Mouse (Mus musculus) adrenal gland, postnatal 10 days (tissue): ENCODE results near the gene Arhgef2. TPM values are rescaled to one million over a fixed set of nuclear protein-coding genes. Genes with fewer than 3 reads are reported as not detected.
A peak's percentile ranks its signal among the peaks of the same experiment; 100 is the strongest.
"Not testable (repeated sequence)": the region's sequence is repeated elsewhere in the genome, so short reads cannot be mapped to it uniquely, and the experiment has no call there.

ENCODE experiments used
- DNase-seq: peaks from one replicate; pipeline ENCODE4 v3.0.0; 2021; ENCODE audit warnings: mixed read lengths
- total RNA-seq, 2 experiments: library from RNA; stranded (reverse); gene quantifications; 2 replicates each; pipeline ENCODE4 v1.2.3; 2021

Gene Arhgef2
- total RNA-seq, 2 experiments from 2014 or later = 51.4 to 71.5 TPM

DNA sequence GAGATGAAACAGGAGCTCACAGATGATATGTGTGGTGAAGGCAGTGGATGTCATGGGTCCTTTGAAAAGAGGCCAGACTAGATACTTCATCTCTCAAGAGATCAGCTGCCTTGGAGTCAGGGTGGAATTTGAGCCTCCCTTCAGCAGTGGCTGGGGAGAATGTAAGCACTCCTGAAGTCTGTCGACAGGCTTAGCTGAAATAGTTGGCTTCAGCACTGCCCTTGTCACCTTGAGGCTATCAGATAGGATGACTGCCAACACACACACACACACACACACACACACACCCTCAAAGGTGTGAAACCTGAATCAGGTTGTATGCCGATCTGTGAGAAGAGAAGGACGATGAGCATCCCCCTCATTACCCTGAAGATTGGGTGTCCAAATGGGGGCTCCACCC is 14.7 kb upstream of the Arhgef2 start:
- no peak for DNase-seq

DNA sequence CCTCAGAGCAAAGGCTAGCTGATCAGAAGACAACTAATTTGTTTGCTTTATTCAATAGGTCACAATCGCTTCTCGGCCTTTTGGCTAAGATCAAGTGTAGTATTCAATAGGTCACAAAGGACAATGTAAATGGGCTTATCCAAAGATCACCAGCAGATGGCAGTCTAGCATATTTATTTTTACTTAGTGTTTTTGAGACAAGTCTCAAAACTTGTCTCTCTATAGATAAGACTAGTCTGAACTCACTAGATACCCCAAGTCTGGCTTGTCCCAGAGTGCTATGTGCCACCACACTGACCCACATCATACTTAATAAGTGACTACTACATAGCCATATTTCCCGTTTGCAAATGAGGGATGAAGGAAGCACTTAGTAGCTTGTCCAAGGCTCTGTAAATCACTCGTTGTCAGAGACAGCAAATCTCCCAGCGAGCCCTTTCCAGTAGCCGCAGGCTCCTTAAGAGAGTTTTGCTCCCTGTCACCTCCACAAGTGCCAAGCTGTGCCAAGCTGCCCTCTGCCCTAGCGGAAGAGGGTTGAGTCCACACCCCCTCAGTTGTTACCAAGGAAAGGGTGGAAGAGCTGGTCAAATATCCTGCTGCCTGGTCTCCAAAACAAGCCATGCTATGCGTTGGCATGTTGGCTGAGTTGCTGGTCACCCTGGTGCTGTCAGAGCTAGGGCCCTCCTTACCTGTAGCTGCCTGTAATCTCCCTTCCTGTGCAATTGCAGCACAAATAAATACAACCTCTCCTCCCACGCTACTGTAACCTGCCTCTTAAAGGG is 13.6 kb upstream of the Arhgef2 start:
- peak; percentile 53 for DNase-seq

DNA sequence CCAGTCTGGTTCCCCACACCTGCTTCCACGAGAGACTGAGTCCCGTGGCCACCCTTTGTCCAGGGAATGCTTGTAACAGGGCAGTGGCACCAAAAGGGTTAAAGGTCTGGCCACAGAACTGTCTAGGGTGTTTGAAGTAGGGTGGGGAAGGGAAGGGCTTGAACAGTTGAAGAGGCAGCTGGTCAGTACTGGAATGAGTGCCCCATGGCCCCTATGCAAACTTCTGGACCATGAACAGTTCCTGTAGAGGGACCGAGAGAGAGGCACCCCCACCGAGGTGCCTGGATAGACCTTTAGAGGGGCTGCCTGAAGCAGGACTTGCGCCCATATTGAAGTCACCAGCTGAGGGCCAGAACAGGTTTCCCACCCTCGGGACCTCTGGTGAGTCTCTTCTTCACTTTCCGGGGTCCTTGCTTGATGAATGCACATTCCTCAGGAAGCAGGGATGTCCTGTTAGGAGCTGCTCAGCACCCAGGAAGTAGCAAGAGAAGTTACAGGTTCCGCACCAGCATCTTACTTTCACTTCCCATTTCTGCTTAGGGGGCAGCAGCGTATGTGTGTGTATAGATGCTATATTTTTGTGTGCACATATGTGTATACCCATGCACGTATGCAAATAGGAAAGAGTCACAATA is 12.7 kb upstream of the Arhgef2 start:
- no peak for DNase-seq

DNA sequence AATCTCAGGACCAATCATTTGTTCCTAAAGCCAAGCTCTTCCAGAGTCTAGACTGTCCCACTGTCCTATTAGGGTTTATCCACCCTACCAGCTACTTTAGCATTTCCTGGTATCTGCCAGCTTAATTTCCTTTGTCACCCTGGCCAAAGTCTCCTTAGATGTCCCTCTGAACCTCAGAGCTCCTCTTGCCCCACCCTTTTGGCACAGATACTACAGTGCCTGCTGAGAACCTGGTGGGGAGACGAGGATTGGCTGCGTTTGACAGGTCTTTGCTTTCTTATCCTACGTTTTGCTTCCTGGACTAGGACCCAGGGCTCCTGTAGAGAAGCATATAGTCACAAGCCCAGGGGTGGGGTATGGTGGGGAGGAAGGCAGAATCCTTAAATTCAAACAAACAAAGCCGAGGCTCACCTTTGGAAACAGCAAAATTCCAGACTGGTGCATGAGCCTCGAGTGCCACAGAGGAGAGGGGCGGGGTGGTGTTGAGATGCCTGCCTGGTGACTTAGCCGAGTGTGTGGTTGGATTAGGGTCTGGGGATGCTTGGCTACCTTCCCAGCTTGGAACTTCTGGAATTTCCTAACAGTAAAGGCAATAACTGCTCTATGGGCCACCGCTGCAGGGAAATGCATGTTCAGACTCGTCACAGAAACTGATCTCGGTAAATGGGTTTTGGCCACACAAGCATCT is 11.7 kb upstream of the Arhgef2 start:
- DNase-seq = no peak

DNA sequence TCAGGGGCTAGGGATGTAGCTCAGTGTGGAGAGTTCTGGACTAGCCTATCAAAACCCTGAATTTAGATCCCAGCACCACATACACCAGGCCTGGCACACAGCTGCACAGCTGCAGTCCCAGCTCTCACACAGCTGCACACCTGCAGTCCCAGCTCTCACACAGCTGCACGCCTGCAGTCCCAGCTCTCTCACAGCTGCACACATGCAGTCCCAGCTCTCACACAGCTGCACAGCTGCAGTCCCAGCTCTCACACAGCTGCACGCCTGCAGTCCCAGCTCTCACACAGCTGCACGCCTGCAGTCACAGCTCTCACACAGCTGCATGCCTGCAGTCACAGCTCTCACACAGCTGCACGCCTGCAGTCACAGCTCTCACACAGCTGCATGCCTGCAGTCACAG is 9.2 kb upstream of the Arhgef2 start:
- DNase-seq = not testable (repeated sequence)

DNA sequence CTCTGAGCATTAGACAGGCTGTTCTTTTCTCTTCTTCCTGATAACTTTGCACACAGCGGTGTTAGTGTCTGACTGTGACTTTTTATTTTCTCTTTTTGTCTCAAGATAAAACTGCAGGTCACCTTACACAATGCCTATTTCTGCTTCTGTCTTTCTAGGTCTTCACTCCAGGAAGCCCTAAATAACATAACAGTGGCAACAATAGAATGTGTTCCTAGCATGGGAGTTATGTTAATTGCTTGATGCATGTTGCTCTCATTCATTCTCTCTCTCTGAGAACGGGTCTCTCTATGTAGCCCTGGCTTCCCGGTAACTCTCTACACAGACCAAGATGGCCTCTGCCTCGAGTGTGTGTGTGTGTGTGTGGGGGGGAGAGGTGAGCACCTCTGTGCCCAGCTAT is 3.3 kb upstream of the Arhgef2 start:
- no peak for DNase-seq

DNA sequence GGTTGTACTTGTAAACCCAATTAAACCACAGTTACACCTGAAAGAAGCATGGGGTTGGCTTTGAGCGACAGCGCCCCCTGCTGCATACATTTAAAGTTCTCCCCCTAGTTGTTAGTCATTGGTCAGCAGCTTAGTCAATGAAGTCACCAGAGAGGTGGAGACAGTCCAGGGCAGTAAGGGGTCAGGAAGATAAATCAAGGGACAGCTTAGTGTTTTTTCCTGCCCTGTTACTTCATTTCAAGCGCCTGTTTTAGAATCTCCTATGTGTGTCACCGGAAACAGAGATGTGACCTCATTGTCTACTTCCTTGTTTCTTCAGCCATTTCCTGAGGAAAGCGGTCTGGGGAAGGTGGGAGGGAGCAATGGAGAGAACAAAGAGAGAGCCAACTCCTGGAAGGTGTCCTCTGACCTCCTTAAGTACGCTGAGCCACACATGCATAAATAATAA is 2.0 kb upstream of the Arhgef2 start:
- peak; percentile 88 for DNase-seq

DNA sequence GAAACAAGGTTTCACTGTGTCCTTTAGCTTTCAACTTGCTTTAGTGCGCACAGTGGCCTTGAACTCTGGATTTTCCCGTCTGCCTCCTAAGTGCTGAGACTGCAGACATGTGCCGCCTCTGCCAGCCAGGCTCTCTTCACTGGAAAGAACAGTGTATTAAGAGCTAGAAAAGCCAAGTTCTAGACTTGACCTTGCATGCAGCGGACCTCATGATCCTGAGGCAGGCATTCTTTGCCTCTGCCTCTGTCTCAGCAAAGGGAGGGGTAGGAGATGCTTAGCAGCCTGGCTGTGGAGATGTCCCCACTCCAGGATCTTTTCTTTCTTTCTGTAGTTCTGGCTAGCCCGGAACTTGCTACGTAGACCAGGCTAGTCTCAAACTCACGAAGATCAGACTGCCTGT is 903 bp upstream of the Arhgef2 start:
- no peak for DNase-seq

DNA sequence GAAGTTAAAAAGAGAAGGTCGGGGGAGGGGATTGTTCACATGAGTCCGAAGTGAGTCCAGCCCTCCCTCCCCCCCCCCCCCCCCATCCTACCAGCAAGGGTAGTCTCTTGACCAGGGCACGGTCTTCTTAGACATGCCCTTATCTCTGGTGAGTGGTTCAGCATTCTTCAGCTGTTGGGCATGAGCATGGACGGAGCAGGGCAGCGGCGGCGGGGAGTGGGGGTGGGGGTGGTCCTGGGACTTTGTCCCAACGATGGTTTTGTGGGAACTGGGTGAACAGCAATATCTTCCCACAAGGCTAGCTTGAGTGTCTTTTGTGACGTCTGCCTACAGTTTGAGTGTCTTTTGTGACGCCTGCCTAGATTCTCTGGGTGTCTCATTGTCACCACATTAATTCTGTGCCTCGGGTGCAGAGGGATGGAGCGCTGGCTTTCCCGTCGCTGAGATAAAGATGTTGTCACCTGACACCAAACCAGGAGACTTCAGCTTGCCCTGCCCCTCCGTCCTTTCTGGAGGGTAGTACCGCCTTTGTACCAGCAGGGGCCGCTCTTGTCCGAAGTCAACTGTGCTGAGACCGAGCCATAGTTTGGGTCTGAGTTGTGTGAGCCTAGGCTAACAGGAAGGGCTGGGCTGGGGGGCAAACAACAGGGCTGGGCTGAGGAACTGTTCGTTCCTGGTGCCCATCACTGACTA is 1.4 kb downstream of the Arhgef2 start:
- peak; percentile 92 for DNase-seq

DNA sequence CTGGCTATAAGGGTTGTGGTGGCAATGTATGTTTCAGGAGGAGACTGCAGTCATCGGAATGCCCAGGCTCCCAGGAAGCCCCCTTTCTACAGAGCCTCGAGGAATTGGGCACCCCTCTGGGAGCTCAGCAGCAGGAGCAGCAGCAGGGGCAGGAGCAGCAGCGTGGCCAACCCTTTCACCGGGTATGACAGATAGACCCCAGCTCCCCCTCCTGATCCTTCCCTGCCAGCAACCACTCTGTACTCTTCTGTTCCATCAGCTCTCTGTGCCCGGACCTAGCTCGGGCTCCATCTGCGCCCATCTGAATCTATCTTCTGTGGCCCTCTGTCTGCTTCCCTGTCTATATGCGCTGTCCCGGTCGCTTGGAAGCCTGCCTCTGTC is 2.0 kb downstream of the Arhgef2 start:
- DNase-seq = no peak

DNA sequence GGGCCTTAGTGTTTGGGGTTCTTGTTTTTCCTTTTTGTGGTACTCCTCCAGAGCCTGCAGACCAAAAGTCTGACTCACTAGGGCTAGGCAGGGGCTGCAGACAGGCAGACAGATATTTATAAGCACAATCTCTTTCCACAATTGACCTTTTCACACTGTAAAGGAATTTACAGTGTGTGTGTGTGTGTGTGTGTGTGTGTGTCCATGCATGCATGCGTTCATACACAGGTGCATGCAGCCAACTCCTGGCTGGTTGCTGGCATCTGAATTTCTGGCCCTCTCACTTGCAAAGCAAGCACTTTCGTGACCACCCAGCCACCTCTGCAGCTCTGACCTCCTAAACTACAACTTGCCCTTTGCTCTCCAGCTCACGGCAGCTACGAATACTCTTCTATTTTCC is 3.3 kb downstream of the Arhgef2 start:
- no peak for DNase-seq

DNA sequence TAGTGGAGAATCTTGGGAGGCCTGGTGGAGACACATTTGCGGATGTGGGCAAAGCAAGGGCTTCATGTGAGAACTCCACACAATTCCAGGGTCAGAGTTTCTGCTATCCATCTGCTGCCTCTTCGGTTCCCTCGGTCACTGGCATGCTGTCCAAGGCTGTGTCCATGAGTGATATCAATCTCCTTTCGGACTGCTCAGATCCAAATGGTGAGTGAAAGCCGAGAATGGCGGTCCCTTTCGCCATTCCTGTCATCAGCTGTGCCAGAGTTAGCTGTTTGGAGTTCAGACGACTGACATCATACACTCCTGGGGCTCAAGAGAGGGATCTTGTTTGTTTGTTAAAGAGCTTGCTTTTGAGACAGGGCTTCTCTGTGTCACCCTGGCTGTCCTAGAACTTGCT is 8.7 kb downstream of the Arhgef2 start:
- no peak for DNase-seq

DNA sequence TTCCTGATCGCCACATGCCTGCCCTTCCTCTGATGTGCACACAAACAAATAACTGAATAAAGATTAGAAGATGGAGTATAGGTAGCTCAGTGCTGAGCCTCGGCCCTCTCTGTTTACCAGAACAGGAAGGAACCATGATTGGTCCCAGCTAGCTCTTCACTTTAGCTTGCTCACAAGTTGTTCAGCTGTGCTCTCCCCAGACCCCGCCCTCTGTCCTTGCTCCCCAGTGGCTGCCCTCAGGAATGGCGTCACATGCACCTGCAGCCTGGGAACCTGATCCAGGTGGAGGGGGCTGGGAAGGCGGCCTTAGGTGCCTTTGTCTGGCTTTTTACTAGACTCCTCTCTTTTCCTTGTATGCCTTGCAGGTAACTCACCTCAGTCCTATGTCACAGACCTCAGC is 9.4 kb downstream of the Arhgef2 start:
- no peak for DNase-seq

DNA sequence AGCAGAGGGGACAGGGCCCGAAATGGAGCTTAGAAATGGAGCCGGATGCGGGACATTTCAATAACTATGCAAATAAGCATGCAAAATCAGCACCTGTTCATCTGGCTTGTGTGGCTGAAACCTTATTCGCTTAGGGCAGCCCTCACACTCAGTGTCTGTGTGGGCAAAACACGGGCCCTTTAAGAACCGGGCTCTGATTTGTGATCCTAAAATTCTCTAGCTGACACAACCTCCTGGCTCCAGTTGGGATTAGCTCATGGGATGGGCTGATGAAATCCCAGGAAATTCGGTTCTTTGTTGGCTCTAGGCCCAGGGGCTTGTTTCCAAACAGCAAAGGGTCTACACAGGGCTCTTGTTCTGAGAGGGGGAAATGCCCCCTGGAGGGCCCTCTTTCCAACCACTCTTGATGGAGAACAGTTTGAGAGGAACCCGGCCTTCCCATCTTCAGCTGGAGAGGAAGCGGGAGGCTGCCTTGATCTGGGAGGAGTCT is 10.2 kb downstream of the Arhgef2 start:
- no peak for DNase-seq

DNA sequence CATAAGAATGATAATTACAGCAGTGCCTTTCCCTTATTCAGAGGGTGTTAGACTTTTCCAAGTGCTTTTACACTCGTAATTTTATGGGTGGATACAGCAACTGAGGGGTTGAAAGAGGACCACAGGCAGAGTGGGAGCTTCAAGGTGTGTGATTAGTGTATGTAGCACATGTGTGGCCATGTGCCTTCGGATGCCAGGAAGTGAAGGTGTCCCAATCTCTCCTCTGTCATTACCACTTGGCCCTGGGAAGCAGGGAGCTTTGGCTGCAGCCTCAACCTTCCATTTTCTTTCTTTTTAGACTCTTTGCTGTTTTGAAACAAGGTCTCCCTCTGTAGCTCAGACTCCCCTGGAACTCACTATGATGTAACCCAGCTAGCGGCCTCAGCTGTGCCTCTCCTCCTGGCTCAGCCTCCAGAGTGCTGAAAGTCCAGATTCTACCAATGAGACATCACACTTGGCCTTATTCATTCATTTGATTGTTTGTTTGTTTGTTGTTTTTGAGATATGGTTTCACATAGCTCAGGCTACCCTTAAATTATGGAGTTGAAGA is 11.3 kb downstream of the Arhgef2 start:
- DNase-seq = no peak

DNA sequence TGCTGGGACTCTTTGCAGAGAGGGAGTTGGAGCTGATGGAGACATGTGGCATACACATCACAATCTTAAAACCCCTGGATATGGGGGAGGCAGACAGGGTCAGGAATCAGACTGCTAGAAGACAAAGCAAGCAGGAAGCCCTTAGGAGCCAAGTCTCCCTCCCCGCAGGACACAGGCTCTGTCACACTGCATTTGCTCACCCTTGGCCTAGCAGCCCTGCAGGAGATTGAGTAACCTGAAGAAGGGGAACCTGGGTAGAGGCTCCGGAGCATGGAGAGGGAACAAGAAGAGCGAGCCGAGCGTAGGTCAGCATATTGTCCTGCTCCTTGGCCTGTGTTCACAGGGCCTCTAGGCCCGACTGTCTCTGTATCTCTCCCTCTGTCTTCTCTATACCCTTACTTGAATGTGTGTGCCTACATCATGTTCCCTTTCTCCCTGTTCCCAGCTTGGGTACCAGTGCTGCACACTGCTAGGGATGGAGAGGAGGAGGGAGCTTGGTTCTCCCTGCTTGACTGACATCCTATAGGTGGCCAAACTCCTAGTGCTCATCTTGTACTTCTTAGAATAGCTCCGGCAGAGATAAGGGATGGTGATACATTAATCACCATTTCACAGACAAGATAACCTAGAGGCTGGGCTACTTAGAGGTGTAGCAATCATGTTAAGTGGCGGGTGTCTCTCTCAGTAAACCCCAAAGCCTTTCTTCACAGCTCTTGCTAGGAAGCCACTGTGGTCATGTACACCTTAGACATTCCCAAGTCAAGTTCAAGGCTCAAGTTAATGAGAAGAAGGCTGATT is 12.5 kb downstream of the Arhgef2 start:
- DNase-seq = no peak

DNA sequence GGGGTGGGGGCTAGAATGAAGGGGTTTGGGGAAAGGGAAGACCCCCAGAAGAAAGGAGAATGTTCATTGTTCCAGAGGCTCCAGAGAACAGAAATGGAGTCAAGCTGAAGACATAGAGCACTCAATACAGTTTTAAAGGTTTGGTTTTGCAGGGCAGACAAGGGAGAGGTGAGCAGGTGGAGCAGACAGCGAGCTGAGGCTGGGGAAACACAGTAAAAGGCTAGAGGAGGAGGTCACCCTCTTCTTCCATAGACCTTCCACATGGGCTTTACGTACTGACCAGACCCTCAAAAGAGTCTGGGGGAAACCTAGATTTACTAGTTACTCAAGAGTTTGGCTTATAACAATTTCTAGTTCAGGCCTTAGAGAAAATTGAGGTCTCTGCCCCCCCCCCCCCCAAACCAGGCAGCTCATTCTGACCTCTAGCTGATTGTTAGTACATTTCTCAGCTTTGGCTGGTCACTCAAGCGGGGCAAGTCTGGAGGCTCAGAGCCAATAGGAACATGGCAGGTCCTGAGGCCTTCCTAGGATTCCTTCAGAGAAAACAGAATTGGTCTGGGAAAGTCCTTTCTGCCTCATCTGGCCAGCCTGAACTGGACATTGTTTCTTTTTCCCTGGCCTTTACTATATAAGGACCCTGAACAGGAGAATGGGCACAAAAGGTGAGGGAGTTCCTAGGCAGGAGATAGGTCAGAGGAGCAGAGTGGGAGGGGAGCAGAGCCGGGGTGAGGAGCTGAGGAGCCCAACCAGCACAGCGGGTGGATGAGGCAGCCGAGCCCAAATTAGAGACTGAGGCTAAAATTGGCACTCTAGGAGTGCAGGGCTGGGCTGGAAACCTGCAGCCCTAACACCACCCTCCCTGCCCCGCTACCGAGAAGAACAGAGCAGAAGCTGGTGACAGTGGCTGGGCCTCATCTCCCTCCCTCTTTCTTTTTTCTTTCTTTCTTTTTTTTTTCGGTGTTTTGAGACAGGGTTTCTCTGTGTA is 13.6 kb downstream of the Arhgef2 start:
- DNase-seq = no peak

DNA sequence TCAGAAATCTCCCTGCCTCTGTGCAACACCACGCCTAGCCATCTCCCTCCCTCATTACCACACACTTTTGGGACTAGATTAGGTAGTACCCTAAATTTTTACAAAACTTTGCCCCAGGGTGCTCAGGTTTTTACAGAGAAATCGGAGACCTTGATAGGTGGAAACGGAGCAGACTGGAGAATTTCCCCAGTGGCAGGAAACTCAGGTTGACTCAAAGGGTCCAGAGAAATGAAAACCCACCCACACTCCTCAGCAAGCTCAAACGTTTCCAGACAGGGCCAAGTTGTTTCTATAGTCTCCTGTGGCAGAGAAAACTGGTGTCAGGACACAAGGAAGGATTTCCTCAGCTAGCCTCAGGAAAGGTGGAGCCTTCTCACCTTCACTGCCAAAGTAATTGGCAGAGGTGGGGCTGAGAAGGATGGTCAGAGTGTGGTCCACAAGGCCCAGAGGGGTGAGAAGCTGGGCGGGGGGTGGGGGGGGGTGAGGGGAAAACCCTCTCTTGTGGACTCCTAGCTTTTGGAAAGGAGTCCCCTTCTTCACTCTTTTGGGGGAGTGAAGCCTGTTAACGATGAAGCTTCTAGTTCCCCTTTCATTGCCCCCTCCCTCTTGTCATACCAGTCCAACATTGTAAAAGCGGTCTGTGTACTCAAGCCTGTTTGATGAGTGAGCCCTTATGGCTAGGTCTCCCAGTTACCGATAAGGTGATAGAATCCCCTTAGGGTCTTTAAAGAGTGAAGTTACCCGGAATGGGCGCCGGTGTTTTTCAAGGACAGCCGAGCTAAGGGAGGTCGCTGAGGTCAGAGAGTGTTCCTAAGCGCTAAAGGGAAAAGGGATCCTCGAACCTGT is 14.6 kb downstream of the Arhgef2 start:
- no peak for DNase-seq

DNA sequence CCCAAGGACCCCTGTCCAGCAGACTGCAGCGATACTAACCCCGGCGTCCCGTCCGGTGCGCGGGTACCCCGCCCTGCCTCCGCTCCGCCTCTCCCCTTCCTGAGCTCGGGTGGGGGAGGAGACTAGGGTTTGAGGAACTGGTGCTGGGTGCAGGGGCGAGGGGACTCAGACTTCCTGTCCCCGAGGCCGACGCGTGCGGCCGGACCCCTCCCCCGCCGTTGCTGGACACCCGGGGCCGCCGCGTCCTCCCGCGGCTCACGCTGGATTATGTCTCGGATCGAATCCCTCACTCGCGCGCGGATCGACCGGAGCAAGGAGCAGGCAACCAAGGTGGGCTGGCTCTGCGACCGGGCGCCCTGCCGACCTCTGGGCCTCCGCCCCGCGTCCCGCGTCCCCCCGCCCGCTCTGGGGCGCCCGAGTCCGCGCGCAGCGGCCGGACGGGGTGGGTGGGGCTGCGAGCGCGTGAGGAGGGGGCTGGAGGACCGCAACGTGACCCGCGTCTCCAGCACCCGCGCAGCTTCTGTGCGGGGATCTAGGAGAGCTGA is 15.3 kb downstream of the Arhgef2 start:
- DNase-seq = peak; percentile 82
